Mouse (Mus musculus) brain, embryonic 14.5 days (tissue): ENCODE results near the gene Mdfi.
A peak's percentile ranks its signal among the peaks of the same experiment; 100 is the strongest.

ENCODE experiments used
- CTCF ChIP-seq: fragments of 200-500 bp; IDR thresholded peaks from 2 replicates; pipeline ENCODE4 v1.5.1; 2012; ENCODE audit warnings: inconsistent platforms, mild to moderate bottlenecking, moderate library complexity, borderline replicate concordance; ENCODE audit not compliant: insufficient read depth, insufficient read length; ENCODE audit errors: extremely low read depth
- POLR2A ChIP-seq: fragments of 200-500 bp; IDR thresholded peaks from 2 replicates; pipeline ENCODE4 v1.6.1; 2012; ENCODE audit warnings: mild to moderate bottlenecking, inconsistent platforms, borderline replicate concordance; ENCODE audit not compliant: poor library complexity, insufficient read depth, insufficient read length, severe bottlenecking; ENCODE audit errors: extremely low read depth

DNA sequence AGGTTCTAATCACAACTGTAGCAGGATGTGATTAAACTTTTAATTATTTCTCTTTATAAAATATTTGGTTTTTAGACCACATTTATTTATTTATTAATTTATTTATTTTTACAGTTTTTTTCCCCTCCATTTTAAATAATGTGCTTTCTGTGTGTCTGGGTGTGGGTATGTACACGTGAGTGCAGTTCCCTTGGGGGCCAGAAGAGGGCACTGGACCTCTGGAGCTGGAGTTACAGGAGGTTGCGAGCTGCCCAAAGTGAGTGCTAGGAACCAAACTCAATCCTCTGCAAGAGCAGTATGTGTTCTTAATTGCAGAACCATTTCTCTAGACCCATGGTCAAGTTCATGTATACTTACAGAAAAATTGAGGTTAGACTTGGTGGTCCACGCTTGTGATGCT is 9.0 kb upstream of the Mdfi start:
- TF ChIP-seq POLR2A: no peak
- peak; percentile 43; the same call in 1 of the 2 replicates for TF ChIP-seq CTCF
